Mouse (Mus musculus) megakaryocyte, embryonic 14.5 days (primary cell): ENCODE measurements around the gene Pramef12.

Source experiments
- FLI1 ChIP-seq: IDR thresholded peaks from 2 replicates; pipeline ENCODE4 v1.6.1; 2012; ENCODE audit warnings: low read length, inconsistent platforms, mixed read lengths
- GATA1 ChIP-seq: IDR thresholded peaks from 3 replicates; pipeline ENCODE4 v1.6.1; 2012; ENCODE audit warnings: mixed read lengths, low read length, inconsistent platforms, borderline replicate concordance

DNA sequence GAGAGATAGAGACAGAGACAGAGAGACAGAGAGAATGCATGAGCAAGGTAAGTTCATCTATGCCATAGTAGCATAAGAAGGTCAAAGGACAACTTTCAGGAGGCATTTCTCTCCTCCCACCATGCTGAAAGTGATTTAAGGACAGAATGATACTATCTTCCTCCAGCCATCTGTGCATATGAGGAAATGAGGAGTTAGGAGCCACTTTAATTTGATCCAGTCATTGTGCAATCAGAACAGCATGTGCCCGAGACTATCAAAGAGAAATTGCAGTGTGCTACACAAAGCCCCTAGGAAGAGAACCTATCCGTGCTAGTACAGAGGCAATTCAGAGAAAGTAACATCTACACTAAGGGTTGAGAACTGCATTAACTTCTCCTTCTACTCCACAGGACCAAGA lies 40.3 kb upstream of the Pramef12 start:
- TF ChIP-seq GATA1 (no peak), FLI1 (no peak)
